8 mouse cellular contexts compared by ENCODE assay signal in the genomic region with DNA sequence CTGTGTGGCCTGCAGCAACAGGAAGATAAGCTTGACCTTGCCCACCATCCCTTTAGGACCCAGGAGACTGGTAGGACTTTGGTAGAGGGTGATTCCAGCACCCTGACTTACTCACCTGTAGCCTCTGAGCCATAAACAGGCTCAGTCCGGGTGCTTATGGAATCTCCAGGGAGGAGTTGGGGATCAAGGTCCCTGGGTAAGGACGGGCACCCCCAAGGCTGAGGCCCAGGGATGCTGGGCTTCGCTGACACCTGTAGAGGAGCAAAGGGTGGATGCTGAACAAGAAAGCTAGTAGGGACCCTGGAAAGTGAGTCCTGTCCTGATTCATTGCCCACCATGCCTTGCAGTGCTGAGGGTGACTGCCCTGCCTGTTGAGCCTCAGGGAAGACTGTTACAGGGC.
A peak's percentile ranks its signal among the peaks of the same experiment; 100 is the strongest.
DNase-seq lines count a peak whose midpoint lies in the region; ATAC-seq and TF ChIP-seq lines count a peak whose summit lies in the region.
"Not testable (repeated sequence)": the region's sequence is repeated elsewhere in the genome, so short reads cannot be mapped to it uniquely, and the experiment has no call there.

No protein-coding gene starts in this region.

- intact Hi-C loops in gastrocnemius, postnatal 14 days (cut with DNase I; ENCODE audit: low total_unique reads): not testable (repeated sequence)

- H3K4me3 ChIP-seq in embryonic facial prominence, embryonic 13.5 days; hindbrain, embryonic 11.5 days (ENCODE audit: low read depth, low read length); kidney, embryonic 15.5 days (replicated peaks); liver, embryonic 11.5 days (ENCODE audit: low read depth, low read length); neural tube, embryonic 12.5 days; stomach, postnatal 0 days (ENCODE audit: low read depth, low read length): not testable (repeated sequence)

- not testable (repeated sequence) for H3K27me3 ChIP-seq in embryonic facial prominence, embryonic 13.5 days; hindbrain, embryonic 11.5 days (ENCODE audit: control insufficient read depth, insufficient read depth, low read length); kidney, embryonic 15.5 days; liver, embryonic 11.5 days (replicated peaks; ENCODE audit: control insufficient read depth, insufficient read depth, low read length); neural tube, embryonic 12.5 days (replicated peaks); stomach, postnatal 0 days (ENCODE audit: control insufficient read depth, insufficient read depth, low read length)

- peaks cover 21% of the 10 kb centered on the region for H3K36me3 ChIP-seq in embryonic facial prominence, embryonic 13.5 days
- H3K36me3 ChIP-seq in hindbrain, embryonic 11.5 days (ENCODE audit: control insufficient read depth, insufficient read depth, low read length); kidney, embryonic 15.5 days; liver, embryonic 11.5 days (ENCODE audit: control insufficient read depth, insufficient read depth, low read length); stomach, postnatal 0 days (ENCODE audit: control insufficient read depth, insufficient read depth, low read length): not testable (repeated sequence)
- peaks cover 12% of the 10 kb centered on the region for H3K36me3 ChIP-seq in neural tube, embryonic 12.5 days

- peak; percentile 43 for DNase-seq in gastrocnemius, postnatal 14 days
- not testable (repeated sequence) for DNase-seq in hindbrain, embryonic 11.5 days (ENCODE audit: low spot score); liver, embryonic 11.5 days (ENCODE audit: low spot score); stomach, postnatal 0 days (ENCODE audit: low spot score)
- DNase-seq in lung, postnatal 10 days: peak; percentile 19

- H3K9ac ChIP-seq in embryonic facial prominence, embryonic 13.5 days; hindbrain, embryonic 11.5 days (ENCODE audit: low read depth, low read length); kidney, embryonic 15.5 days; liver, embryonic 11.5 days (ENCODE audit: low read depth, low read length); neural tube, embryonic 12.5 days; stomach, postnatal 0 days (ENCODE audit: low read length): not testable (repeated sequence)

- H3K4me2 ChIP-seq in embryonic facial prominence, embryonic 13.5 days; hindbrain, embryonic 11.5 days (replicated peaks; ENCODE audit: low read depth, low read length); kidney, embryonic 15.5 days; liver, embryonic 11.5 days; neural tube, embryonic 12.5 days (replicated peaks); stomach, postnatal 0 days (replicated peaks; ENCODE audit: low read depth): not testable (repeated sequence)

- not testable (repeated sequence) for H3K27ac ChIP-seq in embryonic facial prominence, embryonic 13.5 days; hindbrain, embryonic 11.5 days (ENCODE audit: low read depth, low read length); kidney, embryonic 15.5 days; liver, embryonic 11.5 days (ENCODE audit: low read depth, low read length); neural tube, embryonic 12.5 days; stomach, postnatal 0 days (replicated peaks)

- ATAC-seq in embryonic facial prominence, embryonic 13.5 days (ENCODE audit: insufficient number of reproducible peaks, insufficient read depth, low FRiP score, low TSS enrichment, low read depth): peak; percentile 0; the same call in 1 of the 2 replicates
- ATAC-seq in hindbrain, embryonic 11.5 days (ENCODE audit: low FRiP score): peak; percentile 14
- ATAC-seq in kidney, embryonic 15.5 days (replicated peaks; ENCODE audit: low FRiP score): peak; percentile 15; the same call in 1 of the 2 replicates
- ATAC-seq in liver, embryonic 11.5 days (replicated peaks; ENCODE audit: low FRiP score): peak; percentile 5
- ATAC-seq in neural tube, embryonic 12.5 days (ENCODE audit: low FRiP score, low read depth): peak; percentile 0; the same call in 1 of the 2 replicates
- ATAC-seq in stomach, postnatal 0 days (ENCODE audit: low FRiP score, low TSS enrichment): peak; percentile 3; the same call in 1 of the 2 replicates

- H3K9me3 ChIP-seq in embryonic facial prominence, embryonic 13.5 days: peaks cover 21% of the 10 kb centered on the region
- peaks cover 12% of the 10 kb centered on the region for H3K9me3 ChIP-seq in hindbrain, embryonic 11.5 days (ENCODE audit: control insufficient read depth, low read length)
- H3K9me3 ChIP-seq in kidney, embryonic 15.5 days (replicated peaks): peaks cover 18% of the 10 kb centered on the region
- H3K9me3 ChIP-seq in liver, embryonic 11.5 days (ENCODE audit: control insufficient read depth, low read length); stomach, postnatal 0 days (ENCODE audit: control insufficient read depth, low read length): not testable (repeated sequence)
- peaks cover 19% of the 10 kb centered on the region for H3K9me3 ChIP-seq in neural tube, embryonic 12.5 days

- TF ChIP-seq CTCF in stomach, postnatal 0 days (IDR thresholded peaks at IDR 0.05; ENCODE audit: low read depth): not testable (repeated sequence)

- 90% methylated on average over 3 of the region's 3 CpGs for WGBS in embryonic facial prominence, embryonic 13.5 days
- 92% methylated on average over 3 of the region's 3 CpGs for WGBS in hindbrain, embryonic 11.5 days
- 93% methylated on average over 3 of the region's 3 CpGs for WGBS in kidney, embryonic 15.5 days
- WGBS in liver, embryonic 11.5 days: 76% methylated on average over 3 of the region's 3 CpGs
- 89% methylated on average over 3 of the region's 3 CpGs for WGBS in neural tube, embryonic 12.5 days
- 78% methylated on average over 3 of the region's 3 CpGs for WGBS in stomach, postnatal 0 days

- not testable (repeated sequence) for H3K4me1 ChIP-seq in embryonic facial prominence, embryonic 13.5 days; hindbrain, embryonic 11.5 days (replicated peaks; ENCODE audit: control insufficient read depth, insufficient read depth, low read length); kidney, embryonic 15.5 days; liver, embryonic 11.5 days (replicated peaks; ENCODE audit: control insufficient read depth, insufficient read depth, low read length); neural tube, embryonic 12.5 days; stomach, postnatal 0 days (replicated peaks; ENCODE audit: control insufficient read depth, insufficient read depth)

- not testable (repeated sequence) for TF ChIP-seq EP300 in stomach, postnatal 0 days (optimal IDR thresholded peaks at IDR 0.05)
